ENCODE assay signal across 16 mouse cellular contexts in genomic region chr13:42309804-42310203, GRCm38 (mm10). TPM values are rescaled to one million over a fixed set of nuclear protein-coding genes. Genes with fewer than 3 reads are reported as not detected.
DNase-seq lines count a peak whose midpoint lies in the region; ATAC-seq and TF ChIP-seq lines count a peak whose summit lies in the region.
"Had no signal": no experiment of that assay in that cellular context is flagged by ENCODE, and none has a peak within 500 bp of the region (broad histone marks: within the 10 kb centered on the region; RNA-seq: fewer than 3 reads in every experiment).

No protein-coding gene starts in this region.

- no peak for TF ChIP-seq CTCF in midbrain, postnatal 0 days (IDR thresholded peaks at IDR 0.05)

- H3K9ac ChIP-seq in kidney, embryonic 16.5 days (replicated peaks; ENCODE audit: low read length), result no peak overlapping the region
- 0 out of 2 replicates have a peak overlapping the region, but pooled peaks have one; percentile 13 for H3K9ac ChIP-seq in midbrain, postnatal 0 days (replicated peaks; ENCODE audit: low read length, poor library complexity, severe bottlenecking)
- H3K9ac ChIP-seq: liver, embryonic 13.5 days had no signal

- H3K27me3 ChIP-seq in kidney, embryonic 16.5 days (ENCODE audit: insufficient read depth, low read length), result no peaks in the 10 kb centered on the region
- H3K27me3 ChIP-seq in midbrain, postnatal 0 days (ENCODE audit: insufficient read depth, low read length), result no peaks in the 10 kb centered on the region

- no peak for ATAC-seq in kidney, embryonic 16.5 days (ENCODE audit: low FRiP score, low TSS enrichment)
- no peak for ATAC-seq in midbrain, postnatal 0 days (ENCODE audit: low FRiP score)
- ATAC-seq: lung, postnatal 0 days had no signal

- H3K27ac ChIP-seq in kidney, embryonic 16.5 days (ENCODE audit: low read length), result no peak overlapping the region
- no peak overlapping the region for H3K27ac ChIP-seq in midbrain, postnatal 0 days (ENCODE audit: low read depth, low read length)
- H3K27ac ChIP-seq: heart, adult 2 months; layer of hippocampus, adult 2 months; liver, embryonic 13.5 days had no signal

- DNase-seq in embryo, embryonic 11 days, result peak; percentile 28
- DNase-seq in embryo, embryonic 10 days (ENCODE audit: low spot score), result no peak
- DNase-seq in heart, postnatal 4 days, result peak; percentile 27
- DNase-seq in heart, postnatal 36 days, result no peak
- peak; percentile 19 for DNase-seq in kidney, postnatal 14 days
- no peak for DNase-seq in midbrain, postnatal 0 days (ENCODE audit: low spot score)
- DNase-seq in ovary, postnatal 36 days (ENCODE audit: low spot score), result no peak
- DNase-seq: gastrocnemius, postnatal 10 days; heart, adult 2 months; liver, embryonic 13.5 days; thymus, postnatal 4 days had no signal

- intact Hi-C loops in heart, postnatal 36 days (cut with DNase I), result no loop called here

- H3K36me3 ChIP-seq in kidney, embryonic 16.5 days (ENCODE audit: insufficient read depth, low read length), result no peaks in the 10 kb centered on the region
- H3K36me3 ChIP-seq in midbrain, postnatal 0 days (ENCODE audit: insufficient read depth, low read length), result no peaks in the 10 kb centered on the region
- H3K36me3 ChIP-seq: liver, embryonic 13.5 days had no signal

- H3K4me2 ChIP-seq in kidney, embryonic 16.5 days (replicated peaks; ENCODE audit: low read depth, low read length), result no peak overlapping the region
- H3K4me2 ChIP-seq in midbrain, postnatal 0 days (ENCODE audit: low read depth, low read length, poor library complexity, severe bottlenecking), result peak overlapping the region; percentile 29; the same call in 1 of the 2 replicates
- H3K4me2 ChIP-seq: liver, embryonic 13.5 days had no signal

- no peak overlapping the region for H3K4me3 ChIP-seq in kidney, embryonic 16.5 days (ENCODE audit: low read length)
- H3K4me3 ChIP-seq in midbrain, postnatal 0 days (ENCODE audit: low read depth, low read length), result no peak overlapping the region
- H3K4me3 ChIP-seq: heart, adult 2 months; layer of hippocampus, adult 2 months; liver, embryonic 13.5 days had no signal

- WGBS in kidney, embryonic 16.5 days, result 28% methylated on average over 11 of the region's 11 CpGs
- WGBS in midbrain, postnatal 0 days, result 20% methylated on average over 11 of the region's 11 CpGs

- H3K9me3 ChIP-seq in kidney, embryonic 16.5 days (ENCODE audit: low read length), result no peaks in the 10 kb centered on the region
- no peaks in the 10 kb centered on the region for H3K9me3 ChIP-seq in midbrain, postnatal 0 days (ENCODE audit: low read length)
- H3K9me3 ChIP-seq: liver, embryonic 13.5 days had no signal

- peaks cover 11% of the 10 kb centered on the region; the same call in 1 of the 2 replicates for H3K4me1 ChIP-seq in kidney, embryonic 16.5 days (ENCODE audit: insufficient read depth, low read length)
- no peaks in the 10 kb centered on the region for H3K4me1 ChIP-seq in midbrain, postnatal 0 days (ENCODE audit: insufficient read depth, low read length)
- H3K4me1 ChIP-seq: liver, embryonic 13.5 days had no signal

RNA-seq across cellular contexts. Expression of gene Edn1, which starts 8.5 kb away (rescaled TPM):
- total RNA-seq in heart, postnatal 4 days (2021), result 10 to 100 TPM; 12.1 to 15.2 TPM
- 1 to 10 TPM; 5.3 TPM for total RNA-seq in heart, postnatal 36 days (2021)
- polyA plus RNA-seq in kidney, embryonic 16.5 days (2015; fragmentation: Nextera tagmentation; extraction: Ambion mirVana), result 2.4 and 3.7 TPM in 2 replicates
- 2.1 and 4.4 TPM in 2 replicates for total RNA-seq in midbrain, postnatal 0 days (2014; rRNA removed)
- polyA plus RNA-seq in midbrain, postnatal 0 days (2015; fragmentation: Nextera tagmentation; extraction: Ambion mirVana), result 3.2 and 4.0 TPM in 2 replicates
- total RNA-seq: CH12.LX; megakaryocyte progenitor cell, adult 5-6 weeks had no signal

Comparison
In these comparisons a context has a peak if more than half of its experiments do, and no peak if none do; other contexts are left out.
1. DNase-seq: peak in embryo, embryonic 11 days (single experiment), heart, postnatal 4 days (single experiment) and kidney, postnatal 14 days (single experiment); none in embryo, embryonic 10 days (single experiment), heart, postnatal 36 days (0 of 2), midbrain, postnatal 0 days (single experiment) and ovary, postnatal 36 days (single experiment).